Mouse (Mus musculus): Measurements from ENCODE around the gene Gzmg. TPM values are rescaled to one million over a fixed set of nuclear protein-coding genes. Genes with fewer than 3 reads are reported as not detected.
A peak's percentile ranks its signal among the peaks of the same experiment; 100 is the strongest.

Gzmg gene
- total and polyA plus RNA-seq, 3 experiments = not detected

- H3K27me3 ChIP-seq (ENCODE audit: control insufficient read depth in 1 of 2, insufficient read depth in 2 of 2, low read length in 2 of 2) = peaks cover 5 to 21% of the 10 kb centered on the region in 2 experiments
These were observed 14.0 kb upstream of the Gzmg start for GRCm38 (mm10) chr14:56173396-56173795.

GRCm38 (mm10) chr14:56172744-56173143 lies 13.4 kb upstream of the Gzmg start:
- DNase-seq (ENCODE audit: low read depth, low spot score) = peak; percentile 39
- no peaks in the 10 kb centered on the region for H3K36me3 ChIP-seq (ENCODE audit: control insufficient read depth in 1 of 2, insufficient read depth in 2 of 2, low read length in 2 of 2)
- no peak overlapping the region for H3K27ac ChIP-seq (ENCODE audit: control insufficient read depth, low read depth, low read length)
- TF ChIP-seq EP300 (IDR thresholded peaks at IDR 0.05; ENCODE audit: low read depth in 1 of 2, low read length in 2 of 2) (no peak), CHD1 (IDR thresholded peaks at IDR 0.05; ENCODE audit: low read depth, low read length) (no peak), MAFK (IDR thresholded peaks at IDR 0.05; ENCODE audit: borderline replicate concordance, low read depth, low read length) (no peak), CHD2 (IDR thresholded peaks at IDR 0.05; ENCODE audit: low read length) (no peak), MAX (IDR thresholded peaks at IDR 0.05; ENCODE audit: low read length) (no peak), ZMIZ1 (IDR thresholded peaks at IDR 0.05; ENCODE audit: low read depth, low read length) (no peak), RAD21 (IDR thresholded peaks at IDR 0.05; ENCODE audit: low read depth, low read length) (peak; percentile 35), SMC3 (IDR thresholded peaks at IDR 0.05; ENCODE audit: low read depth, low read length) (peak; percentile 39), CTCF (IDR thresholded peaks at IDR 0.05 in 2 of 3, conservative IDR thresholded peaks at IDR 0.05 in 1 of 3; ENCODE audit: control insufficient read depth in 1 of 3, insufficient read depth in 1 of 3, low read depth in 2 of 3, low read length in 3 of 3, poor library complexity in 1 of 3, severe bottlenecking in 1 of 3) (peak; percentile 34 to 58 (median 53); a peak in 5 of 6 replicates), ELF1 (IDR thresholded peaks at IDR 0.05; ENCODE audit: low read depth, low read length) (no peak), POLR2AphosphoS5 (IDR thresholded peaks at IDR 0.05; ENCODE audit: borderline replicate concordance, low read depth, low read length) (no peak), MEF2A (IDR thresholded peaks at IDR 0.05; ENCODE audit: extremely low read depth, insufficient replicate concordance, low read depth, low read length, poor library complexity, severe bottlenecking) (no peak)
- H3K9ac ChIP-seq (ENCODE audit: control insufficient read depth, low read depth, low read length, poor library complexity, severe bottlenecking) = no peak overlapping the region
- H3K27me3 ChIP-seq (ENCODE audit: control insufficient read depth in 1 of 2, insufficient read depth in 2 of 2, low read length in 2 of 2) = peaks cover 5 to 21% of the 10 kb centered on the region in 2 experiments
- H3K4me3 ChIP-seq (ENCODE audit: control insufficient read depth in 1 of 2, insufficient read depth in 1 of 2, low read depth in 2 of 2, low read length in 2 of 2) = no peak overlapping the region
- no peaks in the 10 kb centered on the region for H3K4me1 ChIP-seq (ENCODE audit: control insufficient read depth in 1 of 2, insufficient read depth in 2 of 2, low read length in 2 of 2)
- no peaks in the 10 kb centered on the region for H3K9me3 ChIP-seq (replicated peaks; ENCODE audit: insufficient read depth, low read length)
- H3K79me2 ChIP-seq (ENCODE audit: control insufficient read depth, insufficient read depth, low read length, poor library complexity) = no peaks in the 10 kb centered on the region

More at GRCm38 (mm10) chr14:56173396-56173795, 14.0 kb upstream of the Gzmg start:
- no peaks in the 10 kb centered on the region for H3K79me2 ChIP-seq (ENCODE audit: control insufficient read depth, insufficient read depth, low read length, poor library complexity)
- no peak overlapping the region for H3K27ac ChIP-seq (ENCODE audit: control insufficient read depth, low read depth, low read length)
- no peaks in the 10 kb centered on the region for H3K4me1 ChIP-seq (ENCODE audit: control insufficient read depth in 1 of 2, insufficient read depth in 2 of 2, low read length in 2 of 2)
- H3K4me3 ChIP-seq (ENCODE audit: control insufficient read depth in 1 of 2, insufficient read depth in 1 of 2, low read depth in 2 of 2, low read length in 2 of 2) = no peak overlapping the region
- no peaks in the 10 kb centered on the region for H3K36me3 ChIP-seq (ENCODE audit: control insufficient read depth in 1 of 2, insufficient read depth in 2 of 2, low read length in 2 of 2)
- H3K9me3 ChIP-seq (replicated peaks; ENCODE audit: insufficient read depth, low read length) = no peaks in the 10 kb centered on the region
- TF ChIP-seq ETS1 (IDR thresholded peaks at IDR 0.05; ENCODE audit: low read depth, low read length) = no peak
- no peak for TF ChIP-seq MAZ (IDR thresholded peaks at IDR 0.05; ENCODE audit: low read depth, low read length)
- TF ChIP-seq NELFE (IDR thresholded peaks at IDR 0.05; ENCODE audit: low read depth, low read length) = no peak
- no peak for TF ChIP-seq ZKSCAN1 (IDR thresholded peaks at IDR 0.05; ENCODE audit: low read depth, low read length)
- TF ChIP-seq ELF1 (IDR thresholded peaks at IDR 0.05; ENCODE audit: low read depth, low read length) = no peak
- TF ChIP-seq BHLHE40 (IDR thresholded peaks at IDR 0.05; ENCODE audit: borderline replicate concordance, low read depth, low read length) = no peak
- H3K9ac ChIP-seq (ENCODE audit: control insufficient read depth, low read depth, low read length, poor library complexity, severe bottlenecking) = no peak overlapping the region
- DNase-seq (ENCODE audit: low read depth, low spot score) = no peak

Measured in MEL (cell line).